Mouse (Mus musculus) liver, embryonic 15.5 days (tissue): ENCODE results near the gene Tead2. TPM values are rescaled to one million over a fixed set of nuclear protein-coding genes. Genes with fewer than 3 reads are reported as not detected.

Experiments
- ATAC-seq: fragments of 200-750 bp; cut with Nextera tagmentation; 2 replicates; pipeline ENCODE4 v1.8.0; 2017; ENCODE audit warnings: moderate number of reproducible peaks, mild to moderate bottlenecking, moderate library complexity; ENCODE audit not compliant: insufficient read depth
- H3K27ac ChIP-seq: fragments of 300-500 bp; sonication (generic); replicated peaks from 2 replicates; pipeline ENCODE4 v1.5.1; 2015; ENCODE audit warnings: mild to moderate bottlenecking, inconsistent platforms
- H3K27me3 ChIP-seq: fragments of 300-500 bp; sonication (generic); 2 replicates; pipeline ENCODE4 v1.6.1; 2015; ENCODE audit warnings: mild to moderate bottlenecking, inconsistent platforms
- H3K36me3 ChIP-seq: fragments of 300-500 bp; sonication (generic); replicated peaks from 2 replicates; pipeline ENCODE4 v1.6.1; 2015; ENCODE audit warnings: moderate library complexity, mild to moderate bottlenecking, inconsistent platforms
- H3K4me1 ChIP-seq: fragments of 300-500 bp; sonication (generic); replicated peaks from 2 replicates; pipeline ENCODE4 v1.6.1; 2015; ENCODE audit warnings: inconsistent platforms
- H3K4me2 ChIP-seq: fragments of 300-500 bp; sonication (generic); 2 replicates; pipeline ENCODE4 v1.6.1; 2015; ENCODE audit warnings: moderate library complexity, mild to moderate bottlenecking, inconsistent platforms
- H3K4me3 ChIP-seq: fragments of 300-500 bp; sonication (generic); replicated peaks from 2 replicates; pipeline ENCODE4 v1.5.1; 2015; ENCODE audit warnings: mild to moderate bottlenecking, inconsistent platforms
- H3K9ac ChIP-seq: fragments of 300-500 bp; sonication (generic); 2 replicates; pipeline ENCODE4 v1.6.1; 2015; ENCODE audit warnings: moderate library complexity, mild to moderate bottlenecking, inconsistent platforms
- H3K9me3 ChIP-seq: fragments of 300-500 bp; sonication (generic); replicated peaks from 2 replicates; pipeline ENCODE4 v1.6.1; 2016; ENCODE audit warnings: inconsistent platforms
- WGBS: fragments of 180-500 bp; shearing (Covaris S2); methylation state at CpG from one replicate; pipeline ENCODE4 v1.1.7; 2015; ENCODE audit warnings: mixed read lengths; ENCODE audit not compliant: insufficient replicate concordance; 5-methylcytosine and 5-hydroxymethylcytosine counted together
- microRNA-seq: library from miRNA; unstranded; fragments of <30 nt; microRNA quantifications from one replicate; pipeline ENCODE4, GENCODE M21; 2016
- polyA plus RNA-seq: library from polyadenylated mRNA; unstranded; fragments of >200 nt; fragmentation: Nextera tagmentation; extraction: Ambion mirVana; gene quantifications from 2 replicates; pipeline ENCODE4 v1.2.1, GENCODE M21; 2015

Tead2 gene
- polyA plus RNA-seq, 1 experiment from 2014 or later: 6.6 TPM

DNA sequence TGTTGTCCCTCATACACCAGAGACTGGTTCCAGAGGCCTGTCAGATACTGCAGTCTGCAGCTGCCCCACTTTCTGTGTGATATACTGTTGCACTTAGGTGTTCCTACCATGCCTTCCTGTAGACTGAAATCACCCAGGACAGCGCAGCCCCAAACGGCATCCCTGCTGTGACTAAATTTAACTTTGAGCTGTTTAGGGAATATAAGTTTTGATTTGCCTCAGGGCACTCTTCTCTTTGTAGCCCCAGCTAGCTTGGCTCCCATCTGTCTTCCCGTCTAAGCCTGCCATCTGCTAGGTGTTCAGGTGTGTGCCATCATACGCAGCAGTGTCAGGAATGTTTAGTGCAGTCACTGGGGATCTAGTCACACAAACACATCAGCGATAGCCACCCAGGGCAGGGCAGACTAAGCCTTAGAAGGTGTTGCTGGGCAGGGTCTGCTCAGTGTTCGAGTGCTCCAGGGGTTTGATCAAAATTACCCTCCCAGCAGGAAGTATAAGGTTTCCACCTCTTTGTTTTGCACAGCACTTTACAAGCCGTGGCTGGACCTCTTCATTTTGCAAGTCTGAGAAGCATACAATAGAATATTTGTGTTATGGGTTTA lies 47.6 kb downstream of the Tead2 start:
- Histone ChIP-seq H3K27me3 (peaks cover 7% of the 10 kb centered on the region), H3K36me3 (no peaks in the 10 kb centered on the region), H3K4me3 (no peak overlapping the region), H3K27ac (no peak overlapping the region), H3K9ac (no peak overlapping the region), H3K4me2 (no peak overlapping the region), H3K9me3 (no peaks in the 10 kb centered on the region), H3K4me1 (no peaks in the 10 kb centered on the region)
- ATAC-seq: no peak
- 53% methylated on average over 7 of the region's 7 CpGs for WGBS

DNA sequence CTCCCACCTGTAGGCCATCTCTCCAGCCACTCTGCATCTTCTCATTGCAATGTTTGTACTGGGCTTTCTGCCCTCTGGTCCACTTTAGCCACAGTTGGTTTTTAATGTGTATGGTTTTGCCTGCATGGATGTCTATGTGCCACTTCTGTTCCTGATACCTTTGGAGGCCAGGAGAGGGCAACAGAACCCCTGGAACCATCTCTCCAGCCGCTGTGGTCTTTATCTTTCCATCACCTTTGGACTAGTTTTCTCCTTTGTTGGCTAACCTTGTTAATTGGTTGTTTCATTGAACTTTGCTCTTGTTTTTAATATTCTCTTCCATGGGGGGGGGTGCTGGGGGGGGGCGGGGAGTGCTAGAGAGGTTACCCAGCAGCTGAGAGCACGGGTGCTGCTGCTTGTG lies 48.8 kb downstream of the Tead2 start:
- H3K9ac ChIP-seq: no peak overlapping the region
- peaks cover 12% of the 10 kb centered on the region for H3K27me3 ChIP-seq
- no peak for ATAC-seq
- no peak overlapping the region for H3K27ac ChIP-seq
- no peak overlapping the region for H3K4me3 ChIP-seq
- no peaks in the 10 kb centered on the region for H3K36me3 ChIP-seq
- 52% methylated on average over 3 of the region's 3 CpGs for WGBS
- H3K9me3 ChIP-seq: no peaks in the 10 kb centered on the region
- no peaks in the 10 kb centered on the region for H3K4me1 ChIP-seq
- H3K4me2 ChIP-seq: no peak overlapping the region

DNA sequence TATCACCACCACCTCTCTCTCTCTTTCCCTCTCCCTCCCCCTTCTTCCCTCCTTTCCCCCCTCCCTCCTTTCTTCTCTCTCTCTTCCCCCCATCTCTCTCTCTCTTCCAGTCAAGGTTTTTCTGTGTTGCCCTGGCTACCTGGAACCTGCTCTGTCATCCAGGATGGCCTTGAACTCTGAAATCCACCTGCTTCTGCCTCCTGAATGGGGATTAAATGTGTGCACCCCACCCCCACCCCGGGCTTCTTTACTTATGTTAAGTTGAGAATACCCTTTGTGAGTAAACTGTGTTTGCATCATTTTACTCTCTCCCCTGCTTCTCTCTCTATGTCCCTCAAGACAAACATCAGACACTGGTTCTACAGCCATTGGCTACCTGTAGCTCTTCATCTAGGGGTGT lies 50.0 kb downstream of the Tead2 start:
- no peaks in the 10 kb centered on the region for H3K4me1 ChIP-seq
- ATAC-seq: no peak
- H3K9ac ChIP-seq: no peak overlapping the region
- no peak overlapping the region for H3K4me2 ChIP-seq
- H3K27me3 ChIP-seq: peaks cover 12% of the 10 kb centered on the region
- H3K36me3 ChIP-seq: no peaks in the 10 kb centered on the region
- no peaks in the 10 kb centered on the region for H3K9me3 ChIP-seq
- H3K27ac ChIP-seq: no peak overlapping the region
- WGBS: 45% methylated on average over 1 of the region's 1 CpGs
- H3K4me3 ChIP-seq: no peak overlapping the region

DNA sequence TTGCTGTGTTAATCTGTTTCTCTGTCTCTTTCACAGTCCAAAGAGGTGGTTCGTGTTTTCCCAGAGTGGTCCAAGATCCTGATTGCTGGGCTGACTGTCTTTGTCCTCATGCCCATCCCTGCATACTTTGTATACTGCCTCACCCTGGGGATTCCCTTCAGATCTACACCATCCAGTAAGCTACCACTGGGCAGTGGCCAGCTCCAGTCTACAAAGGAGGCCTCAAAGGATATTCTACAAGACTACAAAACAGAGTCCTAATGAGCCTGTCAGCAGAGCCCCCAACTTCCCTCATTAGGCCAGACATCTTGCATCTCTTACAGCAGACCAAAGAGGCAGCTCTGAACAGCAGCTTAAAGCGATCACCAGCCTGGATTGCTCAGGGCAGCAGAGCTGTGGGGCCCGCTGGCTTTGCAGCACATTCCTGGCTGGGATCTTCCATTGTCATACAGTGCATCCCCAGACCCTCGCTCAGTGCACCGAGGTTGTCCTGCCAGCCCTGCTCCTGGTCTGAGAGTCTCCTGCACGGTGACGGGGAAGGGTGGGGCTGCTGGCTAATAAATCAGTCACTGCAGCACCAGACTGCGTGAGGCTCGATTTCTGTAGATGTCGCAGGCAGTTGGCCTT lies 57.3 kb downstream of the Tead2 start:
- Histone ChIP-seq H3K9me3 (no peaks in the 10 kb centered on the region), H3K9ac (no peak overlapping the region), H3K4me2 (no peak overlapping the region), H3K4me3 (no peak overlapping the region), H3K36me3 (no peaks in the 10 kb centered on the region), H3K27me3 (peaks cover 7% of the 10 kb centered on the region), H3K27ac (no peak overlapping the region), H3K4me1 (peaks cover 6% of the 10 kb centered on the region)
- no peak for ATAC-seq
- 59% methylated on average over 10 of the region's 10 CpGs for WGBS

DNA sequence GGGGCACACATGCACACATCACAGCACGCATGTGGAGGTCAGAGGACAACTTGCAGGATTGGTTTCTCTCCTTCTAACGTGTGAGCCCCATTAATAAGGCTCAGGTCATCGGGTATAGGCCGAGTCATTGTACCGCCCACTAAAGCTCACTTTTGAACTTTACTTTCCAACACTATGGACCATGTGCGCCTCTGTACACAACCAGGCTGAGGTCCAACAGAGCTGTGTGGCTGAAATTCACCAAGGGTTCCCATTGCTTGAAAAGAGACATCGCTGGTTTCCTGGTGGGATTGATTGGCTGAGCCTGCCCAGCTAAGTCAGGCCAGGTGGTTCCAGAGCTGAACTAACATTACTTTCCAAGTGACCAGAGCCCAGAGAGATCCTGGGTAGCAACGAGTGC lies 58.1 kb downstream of the Tead2 start:
- no peaks in the 10 kb centered on the region for H3K27me3 ChIP-seq
- 0 out of 2 replicates have a peak, but pooled peaks have one; percentile 31 for ATAC-seq
- WGBS: 54% methylated on average over 8 of the region's 8 CpGs

DNA sequence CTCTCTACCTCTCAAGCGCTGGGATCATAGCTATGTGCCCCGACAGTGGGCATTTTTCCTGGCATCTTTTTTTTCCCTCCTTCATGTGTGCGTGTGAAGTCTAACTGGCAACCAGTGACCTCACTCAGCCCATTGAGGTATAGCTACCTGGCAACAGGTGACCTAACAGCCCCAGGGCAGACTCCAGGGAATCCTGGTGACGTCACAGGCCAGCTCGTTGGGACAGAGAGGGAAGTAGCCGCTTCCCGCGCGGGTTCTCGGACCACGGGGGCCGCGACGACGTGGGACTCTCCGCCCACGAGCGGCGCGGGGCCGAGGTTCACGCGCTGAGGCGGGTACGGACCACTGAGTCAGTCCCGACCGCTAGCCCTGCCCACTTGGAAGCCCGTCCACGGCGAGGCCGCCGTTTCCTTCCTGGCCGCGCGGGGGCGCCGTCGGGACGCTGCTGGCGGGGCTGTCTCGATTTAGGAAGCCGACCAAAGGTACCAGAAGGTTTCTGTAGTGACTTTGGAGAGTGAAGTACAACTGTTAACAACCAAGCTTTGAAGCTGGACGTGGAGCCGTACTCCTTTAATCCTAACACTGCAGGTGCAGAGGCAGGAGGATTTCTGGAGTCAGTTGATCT lies 61.7 kb downstream of the Tead2 start, which contains the start of gene Slc6a21:
Gene Slc6a21 (plus strand): TSS at position 378 of the 625 bp plus-strand sequence.
- Histone ChIP-seq H3K4me2 (peak within 1 kb of the TSS; percentile 72), H3K4me1 (peaks cover 6% of the 10 kb centered on the region), H3K9me3 (no peaks in the 10 kb centered on the region), H3K36me3 (no peaks in the 10 kb centered on the region), H3K27me3 (0 out of 2 replicates have a peak, but pooled peaks cover 14% of the 10 kb centered on the region), H3K4me3 (peak within 1 kb of the TSS; percentile 52), H3K9ac (peak within 1 kb of the TSS; percentile 15; the same call in 1 of the 2 replicates), H3K27ac (no peak within 1 kb of the TSS)
- 5% methylated on average over 44 of the region's 44 CpGs for WGBS
- no peak for ATAC-seq

More for the DNA sequence above, 58.1 kb downstream of the Tead2 start:
- Histone ChIP-seq H3K4me3 (no peak overlapping the region), H3K27ac (no peak overlapping the region), H3K9ac (no peak overlapping the region), H3K4me2 (no peak overlapping the region), H3K36me3 (no peaks in the 10 kb centered on the region), H3K9me3 (no peaks in the 10 kb centered on the region), H3K4me1 (peaks cover 6% of the 10 kb centered on the region)

Small RNAs within 50 kb of the gene (microRNA-seq; reads per million reads assigned to microRNA genes)
- not detected for gene Mir7055

Other genes with a start within 250 kb of the Tead2 start
- gene Cpt1c, start 240.9 kb upstream of the Tead2 start, polyA plus RNA-seq: 1.5 and 1.6 TPM in 2 replicates
- gene Prmt1, start 229.2 kb upstream of the Tead2 start, polyA plus RNA-seq: 111 and 114 TPM in 2 replicates
- gene Irf3, start 218.1 kb upstream of the Tead2 start, polyA plus RNA-seq: 39.4 and 47.2 TPM in 2 replicates
- 12.3 and 13.7 TPM in 2 replicates for gene Bcl2l12, start 217.0 kb upstream of the Tead2 start, polyA plus RNA-seq
- 10.4 and 11.9 TPM in 2 replicates for gene Scaf1, start 199.4 kb upstream of the Tead2 start, polyA plus RNA-seq
- gene Rras, start 197.8 kb upstream of the Tead2 start, polyA plus RNA-seq: 20.8 and 23.6 TPM in 2 replicates
- gene Prr12, start 162.9 kb upstream of the Tead2 start, polyA plus RNA-seq: 2.1 and 2.3 TPM in 2 replicates
- gene Nosip, start 153.3 kb upstream of the Tead2 start, polyA plus RNA-seq: 25.9 and 27.4 TPM in 2 replicates
- gene Prrg2, start 153.1 kb upstream of the Tead2 start, polyA plus RNA-seq: 8.5 and 9.0 TPM in 2 replicates
- 26.3 and 26.6 TPM in 2 replicates for gene Rcn3, start 123.5 kb upstream of the Tead2 start, polyA plus RNA-seq
- 43.6 and 51.2 TPM in 2 replicates for gene Fcgrt, start 111.9 kb upstream of the Tead2 start, polyA plus RNA-seq
- 673 and 768 TPM in 2 replicates for gene Rps11, start 91.3 kb upstream of the Tead2 start, polyA plus RNA-seq
- gene Rpl13a, start 87.0 kb upstream of the Tead2 start, polyA plus RNA-seq: 534 and 633 TPM in 2 replicates
- gene Gm45713, start 79.5 kb upstream of the Tead2 start, polyA plus RNA-seq: 0.10 TPM in 1 of 2 replicates, not detected in the other
- gene Flt3l, start 79.3 kb upstream of the Tead2 start, polyA plus RNA-seq: 3.4 and 3.7 TPM in 2 replicates
- gene Pih1d1, start 61.5 kb upstream of the Tead2 start, polyA plus RNA-seq: 42.2 and 46.8 TPM in 2 replicates
- 31.4 and 32.6 TPM in 2 replicates for gene Aldh16a1, start 61.2 kb upstream of the Tead2 start, polyA plus RNA-seq
- gene Slc17a7, start 51.8 kb upstream of the Tead2 start, polyA plus RNA-seq: not detected in 2 replicates
- gene Gfy, start 36.2 kb upstream of the Tead2 start, polyA plus RNA-seq: not detected in 2 replicates
- gene Pth2, start 34.8 kb upstream of the Tead2 start, polyA plus RNA-seq: not detected in 2 replicates
- 0.07 and 0.13 TPM in 2 replicates for gene Ccdc155, start 10.9 kb upstream of the Tead2 start, polyA plus RNA-seq
- 2.0 and 2.4 TPM in 2 replicates for gene Dkkl1, start 3.6 kb upstream of the Tead2 start, polyA plus RNA-seq
- 15.1 and 16.7 TPM in 2 replicates for gene Cd37, start 23.4 kb downstream of the Tead2 start, polyA plus RNA-seq
- gene Slc6a16, start 25.3 kb downstream of the Tead2 start, polyA plus RNA-seq: not detected in 2 replicates
- gene Slc6a21, start 61.8 kb downstream of the Tead2 start, polyA plus RNA-seq: not detected in 2 replicates
- 1.3 and 1.5 TPM in 2 replicates for gene Trpm4, start 118.0 kb downstream of the Tead2 start, polyA plus RNA-seq
- gene Hrc, start 119.5 kb downstream of the Tead2 start, polyA plus RNA-seq: 0.31 and 0.54 TPM in 2 replicates
- gene Ppfia3, start 151.3 kb downstream of the Tead2 start, polyA plus RNA-seq: 0.09 and 0.14 TPM in 2 replicates
- gene Lin7b, start 154.8 kb downstream of the Tead2 start, polyA plus RNA-seq: not detected in 2 replicates
- 77.8 and 86.3 TPM in 2 replicates for gene Snrnp70, start 180.0 kb downstream of the Tead2 start, polyA plus RNA-seq
- gene Kcna7, start 189.9 kb downstream of the Tead2 start, polyA plus RNA-seq: not detected in 2 replicates
- 0.22 and 0.24 TPM in 2 replicates for gene Ntf5, start 197.9 kb downstream of the Tead2 start, polyA plus RNA-seq
- not detected in 2 replicates for gene Lhb, start 205.1 kb downstream of the Tead2 start, polyA plus RNA-seq
- 6.8 and 7.7 TPM in 2 replicates for gene Gys1, start 219.1 kb downstream of the Tead2 start, polyA plus RNA-seq
- gene Ruvbl2, start 222.3 kb downstream of the Tead2 start, polyA plus RNA-seq: 67.1 and 74.2 TPM in 2 replicates
- gene Ftl1, start 244.1 kb downstream of the Tead2 start, polyA plus RNA-seq: 6,104 and 6,562 TPM in 2 replicates